Mouse (Mus musculus) heart, adult 2 months (tissue): ENCODE data around the gene Dkk2. TPM values are rescaled to one million over a fixed set of nuclear protein-coding genes. Genes with fewer than 3 reads are reported as not detected.

Source experiments
- DNase-seq, 2 experiments: peaks; one replicate each; pipeline ENCODE4 v3.0.0; 2021
- H3K27ac ChIP-seq: fragments of 200-600 bp; 2 replicates; pipeline ENCODE4 v1.8.1; 2022
- H3K27me3 ChIP-seq: fragments of 200-500 bp; 2 replicates; pipeline ENCODE4 v1.6.1; 2012; ENCODE audit warnings: mild to moderate bottlenecking, low read length, inconsistent platforms, mixed read lengths; ENCODE audit not compliant: control insufficient read depth, insufficient read depth
- H3K36me3 ChIP-seq: fragments of 200-500 bp; 2 replicates; pipeline ENCODE4 v1.6.1; 2012; ENCODE audit warnings: low read length, inconsistent platforms; ENCODE audit not compliant: control insufficient read depth, insufficient read depth
- H3K4me1 ChIP-seq: fragments of 200-500 bp; 2 replicates; pipeline ENCODE4 v1.6.1; 2011; ENCODE audit warnings: low read length; ENCODE audit not compliant: control insufficient read depth, insufficient read depth
- H3K4me3 ChIP-seq: fragments of 200-600 bp; 2 replicates; pipeline ENCODE4 v1.8.1; 2022
- H3K79me2 ChIP-seq: fragments of 200-500 bp; replicated peaks from 2 replicates; pipeline ENCODE4 v1.6.1; 2012; ENCODE audit warnings: mild to moderate bottlenecking, inconsistent platforms, low read length, moderate library complexity, mixed read lengths; ENCODE audit not compliant: control insufficient read depth, insufficient read depth
- H3K9ac ChIP-seq: fragments of 200-500 bp; 2 replicates; pipeline ENCODE4 v1.6.1; 2012; ENCODE audit warnings: low read depth, mild to moderate bottlenecking, control low read depth, inconsistent platforms, low read length, mixed read lengths
- CTCF ChIP-seq: fragments of 200-600 bp; IDR thresholded peaks from 2 replicates; pipeline ENCODE4 v1.8.1; 2022; ENCODE audit warnings: antibody characterized with exemption, mild to moderate bottlenecking, moderate library complexity
- EP300 ChIP-seq: fragments of 200-500 bp; IDR thresholded peaks from 2 replicates; pipeline ENCODE4 v1.6.1; 2011; ENCODE audit warnings: low read depth, low read length, control low read depth; ENCODE audit not compliant: insufficient read depth
- POLR2A ChIP-seq: fragments of 200-500 bp; IDR thresholded peaks from 2 replicates; pipeline ENCODE4 v1.6.1; 2011; ENCODE audit warnings: mild to moderate bottlenecking, low read depth, low read length, control low read depth; ENCODE audit not compliant: insufficient read depth
- WGBS: fragments of 180-500 bp; shearing (Covaris S2); methylation state at CpG from one replicate; pipeline ENCODE4 v1.1.7; 2018; 5-methylcytosine and 5-hydroxymethylcytosine counted together
- intact Hi-C: fragments of 180-260 bp; cut with DNase I; formaldehyde crosslinking; loops from one replicate; pipeline ENCODE4 v1.15.1; 2025
- polyA plus RNA-seq: library from polyadenylated mRNA; depleted of rRNA; stranded (reverse); fragments of >200 nt; gene quantifications from 2 replicates; pipeline ENCODE4 v1.2.3, GENCODE M21; 2012
- total RNA-seq, 2 experiments: library from RNA; stranded (reverse); gene quantifications; 2 replicates each; pipeline ENCODE4 v1.2.3; 2021

Dkk2 gene
- total and polyA plus RNA-seq, 3 experiments, result 0.12 to 0.18 (median 0.16) TPM

GRCm38 (mm10) chr3:132086461-132086860, 1.4 kb downstream of the Dkk2 start:
- TF ChIP-seq CTCF (no peak), EP300 (no peak), POLR2A (no peak)
- 26% methylated on average over 5 of the region's 5 CpGs for WGBS
- Histone ChIP-seq H3K4me3 (no peak overlapping the region), H3K79me2 (no peaks in the 10 kb centered on the region), H3K27me3 (peaks cover 5% of the 10 kb centered on the region; the same call in 1 of the 2 replicates), H3K27ac (no peak overlapping the region), H3K36me3 (no peaks in the 10 kb centered on the region), H3K9ac (no peak overlapping the region), H3K4me1 (no peaks in the 10 kb centered on the region)
- no peak for DNase-seq
- intact Hi-C loops, result no loop called here

- peak in 1 of 2 experiments; percentile 17 for DNase-seq
- H3K4me3 ChIP-seq, result no peak overlapping the region
- no peaks in the 10 kb centered on the region for H3K79me2 ChIP-seq
- no peak overlapping the region for H3K27ac ChIP-seq
- 2% methylated on average over 21 of the region's 21 CpGs for WGBS
- H3K4me1 ChIP-seq, result no peaks in the 10 kb centered on the region
- peaks cover 5% of the 10 kb centered on the region; the same call in 1 of the 2 replicates for H3K27me3 ChIP-seq
- H3K9ac ChIP-seq, result no peak overlapping the region
- TF ChIP-seq EP300, result no peak
- TF ChIP-seq POLR2A, result no peak
- TF ChIP-seq CTCF, result no peak
- no peaks in the 10 kb centered on the region for H3K36me3 ChIP-seq
- intact Hi-C loops, result no loop called here
These were observed 2.0 kb downstream of the Dkk2 start for GRCm38 (mm10) chr3:132087011-132087486.

GRCm38 (mm10) chr3:132092983-132093382, 7.9 kb downstream of the Dkk2 start:
- H3K4me3 ChIP-seq, result no peak overlapping the region
- intact Hi-C loops, result no loop called here
- no peak for DNase-seq
- no peaks in the 10 kb centered on the region for H3K4me1 ChIP-seq
- no peaks in the 10 kb centered on the region for H3K36me3 ChIP-seq
- WGBS, result 85% methylated on average over 3 of the region's 3 CpGs
- TF ChIP-seq EP300, result no peak
- no peak for TF ChIP-seq POLR2A
- TF ChIP-seq CTCF, result no peak
- no peak overlapping the region for H3K9ac ChIP-seq
- H3K27ac ChIP-seq, result no peak overlapping the region
- H3K79me2 ChIP-seq, result no peaks in the 10 kb centered on the region
- H3K27me3 ChIP-seq, result no peaks in the 10 kb centered on the region

GRCm38 (mm10) chr3:132096296-132096695, 11.2 kb downstream of the Dkk2 start:
- no peaks in the 10 kb centered on the region for H3K27me3 ChIP-seq
- H3K4me3 ChIP-seq, result no peak overlapping the region
- TF ChIP-seq POLR2A (no peak), EP300 (no peak), CTCF (no peak)
- intact Hi-C loops, result no loop called here
- no peaks in the 10 kb centered on the region for H3K4me1 ChIP-seq
- H3K36me3 ChIP-seq, result no peaks in the 10 kb centered on the region
- WGBS, result 42% methylated on average over 6 of the region's 6 CpGs
- no peak for DNase-seq
- no peaks in the 10 kb centered on the region for H3K79me2 ChIP-seq
- no peak overlapping the region for H3K27ac ChIP-seq
- no peak overlapping the region for H3K9ac ChIP-seq

- no peaks in the 10 kb centered on the region for H3K4me1 ChIP-seq
- H3K9ac ChIP-seq, result no peak overlapping the region
- no peaks in the 10 kb centered on the region for H3K79me2 ChIP-seq
- TF ChIP-seq EP300 (no peak), CTCF (no peak), POLR2A (no peak)
- H3K27me3 ChIP-seq, result no peaks in the 10 kb centered on the region
- H3K4me3 ChIP-seq, result no peak overlapping the region
- DNase-seq, result no peak
- H3K36me3 ChIP-seq, result no peaks in the 10 kb centered on the region
- H3K27ac ChIP-seq, result no peak overlapping the region
- WGBS, result 46% methylated on average over 3 of the region's 3 CpGs
- intact Hi-C loops, result no loop called here
These were observed 15.7 kb downstream of the Dkk2 start for GRCm38 (mm10) chr3:132100746-132101145.

- Histone ChIP-seq H3K4me3 (no peak overlapping the region), H3K27ac (no peak overlapping the region)
These were observed 17.9 kb downstream of the Dkk2 start for GRCm38 (mm10) chr3:132103020-132103419.

More at GRCm38 (mm10) chr3:132103020-132103419, 17.9 kb downstream of the Dkk2 start:
- no peak for TF ChIP-seq CTCF
- no peak for TF ChIP-seq POLR2A
- no peak for DNase-seq
- Histone ChIP-seq H3K4me1 (no peaks in the 10 kb centered on the region), H3K27me3 (no peaks in the 10 kb centered on the region), H3K36me3 (no peaks in the 10 kb centered on the region), H3K79me2 (no peaks in the 10 kb centered on the region), H3K9ac (no peak overlapping the region)
- WGBS, result 60% methylated on average over 9 of the region's 9 CpGs
- intact Hi-C loops, result no loop called here
